Mouse (Mus musculus): ENCODE data around the gene Glod4. TPM values are rescaled to one million over a fixed set of nuclear protein-coding genes. Genes with fewer than 3 reads are reported as not detected.

The Glod4 gene
- polyA plus RNA-seq, 1 experiment from 2014 or later: 155 TPM

GRCm38 (mm10) chr11:76170207-76170606 is 73.3 kb downstream of the Glod4 start:
- H3K9ac ChIP-seq (ENCODE audit: low read depth, low read length): no peak overlapping the region
- H3K4me1 ChIP-seq (ENCODE audit: control insufficient read depth, insufficient read depth, low read length): no peaks in the 10 kb centered on the region
- no peak for ATAC-seq (ENCODE audit: low FRiP score, low TSS enrichment)
- no peak overlapping the region for H3K4me2 ChIP-seq (replicated peaks; ENCODE audit: low read depth, low read length)
- 64% methylated on average over 5 of the region's 5 CpGs for WGBS
- no peak overlapping the region for H3K4me3 ChIP-seq (ENCODE audit: low read length)
- no peak overlapping the region for H3K27ac ChIP-seq (ENCODE audit: low read depth, low read length)
- peaks cover 21% of the 10 kb centered on the region for H3K36me3 ChIP-seq (ENCODE audit: control insufficient read depth, insufficient read depth, low read length)
- no peaks in the 10 kb centered on the region for H3K27me3 ChIP-seq (ENCODE audit: control insufficient read depth, insufficient read depth, low read length)
- H3K9me3 ChIP-seq (ENCODE audit: control insufficient read depth, low read length): no peaks in the 10 kb centered on the region

- Histone ChIP-seq H3K9me3 (ENCODE audit: control insufficient read depth, low read length) (no peaks in the 10 kb centered on the region), H3K4me1 (ENCODE audit: control insufficient read depth, insufficient read depth, low read length) (no peaks in the 10 kb centered on the region), H3K4me2 (replicated peaks; ENCODE audit: low read depth, low read length) (no peak overlapping the region), H3K36me3 (ENCODE audit: control insufficient read depth, insufficient read depth, low read length) (peaks cover 21% of the 10 kb centered on the region), H3K9ac (ENCODE audit: low read depth, low read length) (no peak overlapping the region), H3K27ac (ENCODE audit: low read depth, low read length) (no peak overlapping the region), H3K27me3 (ENCODE audit: control insufficient read depth, insufficient read depth, low read length) (no peaks in the 10 kb centered on the region), H3K4me3 (ENCODE audit: low read length) (no peak overlapping the region)
- 85% methylated on average over 3 of the region's 3 CpGs for WGBS
- no peak for ATAC-seq (ENCODE audit: low FRiP score, low TSS enrichment)
Observed at GRCm38 (mm10) chr11:76168976-76169375, 74.5 kb downstream of the Glod4 start.

- WGBS: 28% methylated on average over 5 of the region's 5 CpGs
- H3K9ac ChIP-seq (ENCODE audit: low read depth, low read length): no peak overlapping the region
- no peak overlapping the region for H3K4me3 ChIP-seq (ENCODE audit: low read length)
- no peaks in the 10 kb centered on the region for H3K27me3 ChIP-seq (ENCODE audit: control insufficient read depth, insufficient read depth, low read length)
- no peaks in the 10 kb centered on the region for H3K4me1 ChIP-seq (ENCODE audit: control insufficient read depth, insufficient read depth, low read length)
- no peak overlapping the region for H3K27ac ChIP-seq (ENCODE audit: low read depth, low read length)
- ATAC-seq (ENCODE audit: low FRiP score, low TSS enrichment): no peak
- no peak overlapping the region for H3K4me2 ChIP-seq (replicated peaks; ENCODE audit: low read depth, low read length)
- H3K9me3 ChIP-seq (ENCODE audit: control insufficient read depth, low read length): no peaks in the 10 kb centered on the region
- H3K36me3 ChIP-seq (ENCODE audit: control insufficient read depth, insufficient read depth, low read length): peaks cover 5% of the 10 kb centered on the region; the same call in 1 of the 2 replicates
Observed at GRCm38 (mm10) chr11:76167079-76167765, 76.3 kb downstream of the Glod4 start.

GRCm38 (mm10) chr11:76166657-76167056 is 76.9 kb downstream of the Glod4 start:
- H3K4me3 ChIP-seq (ENCODE audit: low read length): no peak overlapping the region
- 93% methylated on average over 4 of the region's 4 CpGs for WGBS
- H3K4me1 ChIP-seq (ENCODE audit: control insufficient read depth, insufficient read depth, low read length): no peaks in the 10 kb centered on the region
- no peaks in the 10 kb centered on the region for H3K9me3 ChIP-seq (ENCODE audit: control insufficient read depth, low read length)
- ATAC-seq (ENCODE audit: low FRiP score, low TSS enrichment): no peak
- H3K4me2 ChIP-seq (replicated peaks; ENCODE audit: low read depth, low read length): no peak overlapping the region
- no peaks in the 10 kb centered on the region; the same call in 1 of the 2 replicates for H3K36me3 ChIP-seq (ENCODE audit: control insufficient read depth, insufficient read depth, low read length)
- H3K27ac ChIP-seq (ENCODE audit: low read depth, low read length): no peak overlapping the region
- no peaks in the 10 kb centered on the region for H3K27me3 ChIP-seq (ENCODE audit: control insufficient read depth, insufficient read depth, low read length)
- H3K9ac ChIP-seq (ENCODE audit: low read depth, low read length): no peak overlapping the region

- H3K36me3 ChIP-seq (ENCODE audit: control insufficient read depth, insufficient read depth, low read length): peaks cover 4% of the 10 kb centered on the region; the same call in 1 of the 2 replicates
- H3K4me3 ChIP-seq (ENCODE audit: low read length): no peak overlapping the region
- ATAC-seq (ENCODE audit: low FRiP score, low TSS enrichment): no peak
- no peaks in the 10 kb centered on the region for H3K4me1 ChIP-seq (ENCODE audit: control insufficient read depth, insufficient read depth, low read length)
- WGBS: 24% methylated on average over 6 of the region's 6 CpGs
- no peaks in the 10 kb centered on the region for H3K9me3 ChIP-seq (ENCODE audit: control insufficient read depth, low read length)
- no peak overlapping the region for H3K27ac ChIP-seq (ENCODE audit: low read depth, low read length)
- no peaks in the 10 kb centered on the region for H3K27me3 ChIP-seq (ENCODE audit: control insufficient read depth, insufficient read depth, low read length)
- no peak overlapping the region for H3K9ac ChIP-seq (ENCODE audit: low read depth, low read length)
- no peak overlapping the region for H3K4me2 ChIP-seq (replicated peaks; ENCODE audit: low read depth, low read length)
Observed at GRCm38 (mm10) chr11:76160251-76160650, 83.3 kb downstream of the Glod4 start.

GRCm38 (mm10) chr11:76158375-76158774 is 85.2 kb downstream of the Glod4 start:
- Histone ChIP-seq H3K4me1 (ENCODE audit: control insufficient read depth, insufficient read depth, low read length) (no peaks in the 10 kb centered on the region), H3K4me3 (ENCODE audit: low read length) (no peak overlapping the region), H3K4me2 (replicated peaks; ENCODE audit: low read depth, low read length) (no peak overlapping the region), H3K9me3 (ENCODE audit: control insufficient read depth, low read length) (no peaks in the 10 kb centered on the region), H3K27me3 (ENCODE audit: control insufficient read depth, insufficient read depth, low read length) (no peaks in the 10 kb centered on the region), H3K36me3 (ENCODE audit: control insufficient read depth, insufficient read depth, low read length) (peaks cover 10% of the 10 kb centered on the region; the same call in 1 of the 2 replicates), H3K9ac (ENCODE audit: low read depth, low read length) (no peak overlapping the region), H3K27ac (ENCODE audit: low read depth, low read length) (no peak overlapping the region)
- WGBS: 94% methylated on average over 2 of the region's 2 CpGs
- no peak for ATAC-seq (ENCODE audit: low FRiP score, low TSS enrichment)

GRCm38 (mm10) chr11:76154861-76155260 is 88.7 kb downstream of the Glod4 start:
- H3K4me3 ChIP-seq (ENCODE audit: low read length): no peak overlapping the region
- H3K27me3 ChIP-seq (ENCODE audit: control insufficient read depth, insufficient read depth, low read length): no peaks in the 10 kb centered on the region
- no peak for ATAC-seq (ENCODE audit: low FRiP score, low TSS enrichment)
- H3K4me1 ChIP-seq (ENCODE audit: control insufficient read depth, insufficient read depth, low read length): no peaks in the 10 kb centered on the region
- WGBS: 84% methylated on average over 2 of the region's 2 CpGs
- H3K9me3 ChIP-seq (ENCODE audit: control insufficient read depth, low read length): no peaks in the 10 kb centered on the region
- H3K27ac ChIP-seq (ENCODE audit: low read depth, low read length): no peak overlapping the region
- peaks cover 8% of the 10 kb centered on the region; the same call in 1 of the 2 replicates for H3K36me3 ChIP-seq (ENCODE audit: control insufficient read depth, insufficient read depth, low read length)
- no peak overlapping the region for H3K9ac ChIP-seq (ENCODE audit: low read depth, low read length)
- no peak overlapping the region for H3K4me2 ChIP-seq (replicated peaks; ENCODE audit: low read depth, low read length)

GRCm38 (mm10) chr11:76154200-76154599 is 89.3 kb downstream of the Glod4 start:
- Histone ChIP-seq H3K27ac (ENCODE audit: low read depth, low read length) (no peak overlapping the region), H3K4me1 (ENCODE audit: control insufficient read depth, insufficient read depth, low read length) (no peaks in the 10 kb centered on the region), H3K9ac (ENCODE audit: low read depth, low read length) (no peak overlapping the region), H3K9me3 (ENCODE audit: control insufficient read depth, low read length) (no peaks in the 10 kb centered on the region), H3K27me3 (ENCODE audit: control insufficient read depth, insufficient read depth, low read length) (no peaks in the 10 kb centered on the region), H3K36me3 (ENCODE audit: control insufficient read depth, insufficient read depth, low read length) (peaks cover 6% of the 10 kb centered on the region; the same call in 1 of the 2 replicates), H3K4me2 (replicated peaks; ENCODE audit: low read depth, low read length) (no peak overlapping the region), H3K4me3 (ENCODE audit: low read length) (no peak overlapping the region)
- 97% methylated on average over 2 of the region's 2 CpGs for WGBS
- ATAC-seq (ENCODE audit: low FRiP score, low TSS enrichment): no peak

GRCm38 (mm10) chr11:76153236-76153951 is 90.1 kb downstream of the Glod4 start:
- H3K4me2 ChIP-seq (replicated peaks; ENCODE audit: low read depth, low read length): no peak overlapping the region
- H3K9me3 ChIP-seq (ENCODE audit: control insufficient read depth, low read length): no peaks in the 10 kb centered on the region
- H3K27me3 ChIP-seq (ENCODE audit: control insufficient read depth, insufficient read depth, low read length): no peaks in the 10 kb centered on the region
- 85% methylated on average over 5 of the region's 5 CpGs for WGBS
- peaks cover 6% of the 10 kb centered on the region; the same call in 1 of the 2 replicates for H3K36me3 ChIP-seq (ENCODE audit: control insufficient read depth, insufficient read depth, low read length)
- no peak overlapping the region for H3K27ac ChIP-seq (ENCODE audit: low read depth, low read length)
- no peak for ATAC-seq (ENCODE audit: low FRiP score, low TSS enrichment)
- no peak overlapping the region for H3K9ac ChIP-seq (ENCODE audit: low read depth, low read length)
- H3K4me3 ChIP-seq (ENCODE audit: low read length): no peak overlapping the region
- no peaks in the 10 kb centered on the region for H3K4me1 ChIP-seq (ENCODE audit: control insufficient read depth, insufficient read depth, low read length)

Data from kidney, embryonic 14.5 days (tissue).